Mouse (Mus musculus): ENCODE measurements around the gene Gm29776.

Gm29776 gene

GRCm38 (mm10) chr14:54650621-54651454 is 47.8 kb downstream of the Gm29776 start:
- peak; percentile 89 for DNase-seq (ENCODE audit: low read depth, low spot score)

- no peak for DNase-seq (ENCODE audit: low read depth, low spot score)
These were observed 50.7 kb downstream of the Gm29776 start for GRCm38 (mm10) chr14:54647900-54648299.

GRCm38 (mm10) chr14:54646898-54647636 is 51.6 kb downstream of the Gm29776 start:
- no peak for DNase-seq (ENCODE audit: low read depth, low spot score)

- DNase-seq (ENCODE audit: low read depth, low spot score) = no peak
These were observed 52.2 kb downstream of the Gm29776 start for GRCm38 (mm10) chr14:54646455-54646854.

- no peak for DNase-seq (ENCODE audit: low read depth, low spot score)
These were observed 54.3 kb downstream of the Gm29776 start for GRCm38 (mm10) chr14:54644294-54644693.

- DNase-seq (ENCODE audit: low read depth, low spot score) = no peak
These were observed 55.6 kb downstream of the Gm29776 start for GRCm38 (mm10) chr14:54643011-54643410.
